Mouse (Mus musculus): ENCODE results near the gene Heatr4. TPM values are rescaled to one million over a fixed set of nuclear protein-coding genes. Genes with fewer than 3 reads are reported as not detected.
"Not testable (repeated sequence)": the region's sequence is repeated elsewhere in the genome, so short reads cannot be mapped to it uniquely, and the experiment has no call there.

Gene Heatr4
- polyA plus RNA-seq (2015; fragmentation: Nextera tagmentation; extraction: Ambion mirVana): not detected in 2 replicates

GRCm38 (mm10) chr12:83984752-83985151 lies at the start of gene Heatr4:
Heatr4 (minus strand) TSS chr12:83984852.
- no peak within 1 kb of the TSS for H3K9ac ChIP-seq (replicated peaks; ENCODE audit: low read depth)
- H3K4me2 ChIP-seq (replicated peaks; ENCODE audit: low read depth, low read length): no peak within 1 kb of the TSS
- peaks cover 17% of the 10 kb centered on the region; the same call in 1 of the 2 replicates for H3K4me1 ChIP-seq (ENCODE audit: insufficient read depth, low read depth, low read length)
- H3K9me3 ChIP-seq (ENCODE audit: low read length): no peaks in the 10 kb centered on the region
- H3K4me3 ChIP-seq (ENCODE audit: low read depth, low read length): no peak within 1 kb of the TSS
- no peak for ATAC-seq
- H3K27ac ChIP-seq (ENCODE audit: low read length): no peak within 1 kb of the TSS
- DNase-seq (ENCODE audit: low spot score): no peak
- WGBS: 62% methylated on average over 4 of the region's 4 CpGs
- no peaks in the 10 kb centered on the region for H3K36me3 ChIP-seq (ENCODE audit: insufficient read depth, low read length)
- TF ChIP-seq CTCF (IDR thresholded peaks at IDR 0.05) (no peak), EP300 (IDR thresholded peaks at IDR 0.05) (no peak)
- no peaks in the 10 kb centered on the region for H3K27me3 ChIP-seq (replicated peaks; ENCODE audit: insufficient read depth, low read length)

GRCm38 (mm10) chr12:84034108-84034507 lies 49.5 kb upstream of the Heatr4 start:
- H3K36me3 ChIP-seq (ENCODE audit: insufficient read depth, low read length): no peaks in the 10 kb centered on the region

GRCm38 (mm10) chr12:84033302-84033701 lies 48.6 kb upstream of the Heatr4 start:
- not testable (repeated sequence) for H3K4me3 ChIP-seq (ENCODE audit: low read depth, low read length); H3K4me1 ChIP-seq (ENCODE audit: insufficient read depth, low read depth, low read length); H3K36me3 ChIP-seq (ENCODE audit: insufficient read depth, low read length); DNase-seq (ENCODE audit: low spot score); H3K9ac ChIP-seq (replicated peaks; ENCODE audit: low read depth); H3K9me3 ChIP-seq (ENCODE audit: low read length); H3K27ac ChIP-seq (ENCODE audit: low read length); H3K4me2 ChIP-seq (replicated peaks; ENCODE audit: low read depth, low read length); H3K27me3 ChIP-seq (replicated peaks; ENCODE audit: insufficient read depth, low read length)
- peak; percentile 28; the same call in 1 of the 2 replicates for ATAC-seq
- WGBS: 73% methylated on average over 2 of the region's 2 CpGs

More at GRCm38 (mm10) chr12:84034108-84034507, 49.5 kb upstream of the Heatr4 start:
- peak; percentile 53 for DNase-seq (ENCODE audit: low spot score)
- no peak for TF ChIP-seq EP300 (IDR thresholded peaks at IDR 0.05)
- no peak for TF ChIP-seq CTCF (IDR thresholded peaks at IDR 0.05)
- Histone ChIP-seq H3K4me2 (replicated peaks; ENCODE audit: low read depth, low read length) (no peak overlapping the region), H3K9ac (replicated peaks; ENCODE audit: low read depth) (no peak overlapping the region), H3K4me3 (ENCODE audit: low read depth, low read length) (no peak overlapping the region), H3K27ac (ENCODE audit: low read length) (no peak overlapping the region), H3K4me1 (ENCODE audit: insufficient read depth, low read depth, low read length) (0 out of 2 replicates have a peak, but pooled peaks cover 3% of the 10 kb centered on the region), H3K9me3 (ENCODE audit: low read length) (no peaks in the 10 kb centered on the region), H3K27me3 (replicated peaks; ENCODE audit: insufficient read depth, low read length) (no peaks in the 10 kb centered on the region)
- peak; percentile 46 for ATAC-seq
- 26% methylated on average over 4 of the region's 4 CpGs for WGBS

GRCm38 (mm10) chr12:84032854-84033253 lies 48.2 kb upstream of the Heatr4 start:
- ATAC-seq (no peak), DNase-seq (ENCODE audit: low spot score) (no peak)
- H3K9me3 ChIP-seq (ENCODE audit: low read length): no peaks in the 10 kb centered on the region
- no peak overlapping the region for H3K4me2 ChIP-seq (replicated peaks; ENCODE audit: low read depth, low read length)
- TF ChIP-seq CTCF (IDR thresholded peaks at IDR 0.05) (no peak), EP300 (IDR thresholded peaks at IDR 0.05) (no peak)
- no peak overlapping the region for H3K27ac ChIP-seq (ENCODE audit: low read length)
- 79% methylated on average over 4 of the region's 4 CpGs for WGBS
- no peak overlapping the region for H3K4me3 ChIP-seq (ENCODE audit: low read depth, low read length)
- no peaks in the 10 kb centered on the region for H3K36me3 ChIP-seq (ENCODE audit: insufficient read depth, low read length)
- 0 out of 2 replicates have a peak, but pooled peaks cover under 1% of the 10 kb centered on the region for H3K4me1 ChIP-seq (ENCODE audit: insufficient read depth, low read depth, low read length)
- H3K27me3 ChIP-seq (replicated peaks; ENCODE audit: insufficient read depth, low read length): no peaks in the 10 kb centered on the region
- H3K9ac ChIP-seq (replicated peaks; ENCODE audit: low read depth): no peak overlapping the region

- no peaks in the 10 kb centered on the region for H3K9me3 ChIP-seq (ENCODE audit: low read length)
- ATAC-seq (peak; percentile 79), DNase-seq (ENCODE audit: low spot score) (peak; percentile 86)
- H3K4me1 ChIP-seq (ENCODE audit: insufficient read depth, low read depth, low read length): no peaks in the 10 kb centered on the region
- H3K27me3 ChIP-seq (replicated peaks; ENCODE audit: insufficient read depth, low read length): no peaks in the 10 kb centered on the region
- H3K9ac ChIP-seq (replicated peaks; ENCODE audit: low read depth): no peak overlapping the region
- H3K27ac ChIP-seq (ENCODE audit: low read length): no peak overlapping the region
- 47% methylated on average over 4 of the region's 4 CpGs for WGBS
- no peak overlapping the region for H3K4me3 ChIP-seq (ENCODE audit: low read depth, low read length)
- no peak overlapping the region for H3K4me2 ChIP-seq (replicated peaks; ENCODE audit: low read depth, low read length)
- TF ChIP-seq EP300 (IDR thresholded peaks at IDR 0.05) (no peak), CTCF (IDR thresholded peaks at IDR 0.05) (peak; percentile 94)
- no peaks in the 10 kb centered on the region for H3K36me3 ChIP-seq (ENCODE audit: insufficient read depth, low read length)
These were observed 46.1 kb upstream of the Heatr4 start for GRCm38 (mm10) chr12:84030659-84031332.

- WGBS: 92% methylated on average over 1 of the region's 1 CpGs
These were observed 44.4 kb upstream of the Heatr4 start for GRCm38 (mm10) chr12:84029043-84029442.

GRCm38 (mm10) chr12:84028328-84028727 lies 43.7 kb upstream of the Heatr4 start:
- not testable (repeated sequence) for ATAC-seq; H3K4me1 ChIP-seq (ENCODE audit: insufficient read depth, low read depth, low read length); H3K9me3 ChIP-seq (ENCODE audit: low read length); H3K4me3 ChIP-seq (ENCODE audit: low read depth, low read length); DNase-seq (ENCODE audit: low spot score); H3K27me3 ChIP-seq (replicated peaks; ENCODE audit: insufficient read depth, low read length); H3K27ac ChIP-seq (ENCODE audit: low read length); H3K9ac ChIP-seq (replicated peaks; ENCODE audit: low read depth); H3K4me2 ChIP-seq (replicated peaks; ENCODE audit: low read depth, low read length); H3K36me3 ChIP-seq (ENCODE audit: insufficient read depth, low read length)
- 66% methylated on average over 3 of the region's 3 CpGs for WGBS

More at GRCm38 (mm10) chr12:84029043-84029442, 44.4 kb upstream of the Heatr4 start:
- not testable (repeated sequence) for H3K9ac ChIP-seq (replicated peaks; ENCODE audit: low read depth); H3K36me3 ChIP-seq (ENCODE audit: insufficient read depth, low read length); H3K9me3 ChIP-seq (ENCODE audit: low read length); H3K4me3 ChIP-seq (ENCODE audit: low read depth, low read length); ATAC-seq; H3K4me1 ChIP-seq (ENCODE audit: insufficient read depth, low read depth, low read length); H3K27ac ChIP-seq (ENCODE audit: low read length); H3K4me2 ChIP-seq (replicated peaks; ENCODE audit: low read depth, low read length); H3K27me3 ChIP-seq (replicated peaks; ENCODE audit: insufficient read depth, low read length); DNase-seq (ENCODE audit: low spot score)

Measured in lung, postnatal 0 days (tissue).